Mouse (Mus musculus): Measurements from ENCODE around the gene Aarsd1.
"Not testable (repeated sequence)": the region's sequence is repeated elsewhere in the genome, so short reads cannot be mapped to it uniquely, and the experiment has no call there.

Aarsd1 gene

DNA sequence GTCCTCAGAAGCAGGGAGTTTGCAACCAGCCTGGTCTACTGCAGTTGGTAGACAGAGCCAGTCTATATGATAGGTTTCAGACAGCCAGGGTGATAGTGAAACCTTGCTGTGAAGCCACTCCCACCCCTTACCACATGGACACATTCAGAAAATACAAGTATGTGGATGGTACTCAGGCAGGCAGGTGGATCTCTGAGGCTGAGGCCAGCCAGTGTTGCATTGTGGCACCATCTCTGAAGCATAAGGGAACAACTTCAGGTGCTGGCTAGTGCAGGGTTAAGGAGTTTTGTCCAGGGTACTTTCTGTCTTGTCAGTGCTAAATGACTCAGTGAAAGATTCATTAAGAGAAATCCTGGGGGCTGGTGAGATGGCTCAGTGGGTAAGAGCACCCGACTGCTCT is 28.9 kb upstream of the Aarsd1 start:
- no peak for DNase-seq

DNA sequence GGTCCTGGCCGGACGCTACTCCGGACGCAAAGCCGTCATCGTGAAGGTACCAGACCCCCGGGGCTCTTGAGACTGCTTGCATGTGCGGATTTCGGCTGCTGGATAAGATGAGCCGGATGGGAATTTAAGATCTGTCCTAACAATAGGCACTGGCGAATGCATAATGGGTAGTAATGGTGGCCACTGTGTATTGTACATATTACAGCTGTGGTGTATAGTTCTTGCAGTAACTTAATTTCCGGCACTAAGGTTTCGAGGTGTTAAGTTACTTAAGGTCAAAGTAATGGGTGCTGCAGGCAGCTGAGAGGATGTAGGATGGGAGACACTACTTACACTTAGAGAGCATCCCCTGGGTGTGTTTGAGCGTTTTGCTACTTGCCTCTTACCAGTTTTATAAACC is 25.3 kb upstream of the Aarsd1 start:
- DNase-seq, result no peak

DNA sequence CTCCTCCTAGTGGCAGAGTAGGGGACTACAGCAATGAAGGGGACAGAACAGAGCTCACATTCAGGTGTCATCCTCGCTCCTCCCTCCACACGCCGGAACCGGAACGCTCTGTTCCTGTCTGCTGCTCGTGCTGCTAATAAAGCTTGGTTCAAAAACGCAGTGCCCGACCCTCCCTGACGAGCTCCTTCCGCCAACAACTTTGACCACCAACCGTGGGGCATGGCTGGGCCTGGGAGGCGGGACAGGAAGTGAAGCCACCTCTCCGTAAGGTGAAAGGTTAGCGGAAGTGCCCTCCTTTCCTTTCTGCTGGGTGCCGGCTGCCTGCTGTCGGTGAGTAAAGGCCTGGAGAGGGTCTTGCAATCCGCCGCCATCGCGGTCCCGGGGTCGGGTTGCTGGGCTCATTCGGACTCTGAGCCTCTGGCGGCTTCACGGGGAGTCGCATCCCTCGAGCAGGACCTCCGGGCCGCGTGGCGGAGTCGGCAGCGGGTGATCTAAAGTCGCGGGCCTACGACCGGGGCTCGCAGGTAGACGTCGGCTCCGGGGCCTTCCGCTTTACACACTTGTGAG is 24.8 kb upstream of the Aarsd1 start, which contains the start of gene Rpl27:
Rpl27 (plus strand) TSS at position 172 of the 567 bp plus-strand sequence.
- peak; percentile 100 for DNase-seq

DNA sequence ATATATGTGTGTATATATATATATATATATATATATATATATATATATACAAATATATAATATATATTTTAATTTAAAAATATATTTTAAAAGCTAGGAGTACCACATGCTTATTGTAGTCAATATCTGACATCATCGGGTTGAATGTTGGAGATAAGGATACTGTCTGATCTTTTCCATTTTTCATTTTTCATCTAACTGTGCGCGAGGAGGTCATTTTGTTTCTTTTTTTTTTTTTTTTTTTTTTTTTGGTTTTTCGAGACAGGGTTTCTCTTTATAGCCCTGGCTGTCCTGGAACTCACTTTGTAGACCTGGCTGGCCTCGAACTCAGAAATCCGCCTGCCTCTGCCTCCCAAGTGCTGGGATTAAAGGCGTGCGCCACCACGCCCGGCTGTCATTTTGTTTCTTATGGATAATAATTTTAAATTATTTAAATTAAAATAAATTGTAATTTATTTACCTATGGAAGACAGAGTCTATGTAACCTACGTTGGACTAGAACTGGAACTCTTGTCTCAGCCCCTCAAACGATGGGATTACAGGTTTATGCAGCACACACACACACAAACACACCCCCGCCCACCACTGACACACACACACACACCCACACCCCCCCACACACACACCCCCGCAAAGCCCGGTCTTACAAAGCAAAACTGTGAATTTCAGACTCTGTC is 24.2 kb upstream of the Aarsd1 start:
- DNase-seq, result not testable (repeated sequence)

DNA sequence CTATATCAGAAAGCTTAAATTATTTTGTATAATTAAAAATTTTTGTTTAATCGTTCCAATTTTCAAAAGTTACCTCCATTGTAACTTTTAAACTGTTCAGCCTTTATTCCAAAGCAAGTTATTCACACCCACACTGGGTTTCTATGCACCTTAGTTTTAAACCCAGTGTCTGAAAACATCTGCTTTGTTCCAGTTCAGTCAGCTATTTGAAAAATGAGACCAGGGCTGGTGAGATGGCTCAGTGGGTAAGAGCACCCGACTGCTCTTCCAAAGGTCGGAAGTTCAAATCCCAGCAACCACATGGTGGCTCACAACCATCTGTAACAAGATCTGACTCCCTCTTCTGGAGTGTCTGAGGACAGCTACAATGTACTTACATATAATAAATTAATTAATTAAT is 20.6 kb upstream of the Aarsd1 start:
- not testable (repeated sequence) for DNase-seq

DNA sequence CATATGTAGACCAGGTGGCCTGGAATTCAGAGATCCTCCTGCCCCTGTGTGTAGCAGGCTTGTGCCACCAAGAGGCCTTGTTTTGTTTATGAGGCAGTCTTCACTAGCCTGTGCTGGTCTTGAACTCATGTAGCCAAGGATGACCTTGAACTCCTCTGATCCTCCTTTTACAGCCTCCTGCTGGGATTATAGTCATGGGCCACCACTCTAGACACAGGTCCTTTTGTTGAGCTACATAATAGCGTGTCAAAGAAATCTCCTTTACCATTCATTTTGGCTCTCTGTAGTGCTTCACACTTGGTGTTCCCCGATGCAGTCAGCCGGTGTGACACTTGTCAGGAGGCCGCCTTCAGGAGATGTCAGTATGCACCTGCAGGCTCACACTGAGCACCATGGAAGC is 19.5 kb upstream of the Aarsd1 start:
- no peak for DNase-seq

DNA sequence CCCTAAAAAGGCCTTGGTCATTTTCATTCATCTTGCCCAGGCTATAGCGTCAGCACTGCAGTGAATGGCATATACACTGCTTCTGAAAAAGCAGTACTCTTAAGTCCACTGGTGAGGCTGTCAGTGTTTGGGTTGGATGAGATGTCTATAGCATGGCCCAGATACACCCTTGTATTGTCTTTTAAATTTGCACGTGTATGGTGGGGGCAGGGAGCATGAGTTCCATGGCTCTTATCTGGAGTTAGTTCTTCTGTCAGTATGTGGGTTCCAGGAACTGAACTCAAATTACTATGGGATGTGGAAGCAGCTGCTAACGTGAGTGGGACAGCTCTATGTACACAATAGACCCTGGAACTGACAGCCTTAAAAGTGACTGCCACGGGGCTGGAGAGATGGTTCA is 18.4 kb upstream of the Aarsd1 start:
- DNase-seq, result no peak

DNA sequence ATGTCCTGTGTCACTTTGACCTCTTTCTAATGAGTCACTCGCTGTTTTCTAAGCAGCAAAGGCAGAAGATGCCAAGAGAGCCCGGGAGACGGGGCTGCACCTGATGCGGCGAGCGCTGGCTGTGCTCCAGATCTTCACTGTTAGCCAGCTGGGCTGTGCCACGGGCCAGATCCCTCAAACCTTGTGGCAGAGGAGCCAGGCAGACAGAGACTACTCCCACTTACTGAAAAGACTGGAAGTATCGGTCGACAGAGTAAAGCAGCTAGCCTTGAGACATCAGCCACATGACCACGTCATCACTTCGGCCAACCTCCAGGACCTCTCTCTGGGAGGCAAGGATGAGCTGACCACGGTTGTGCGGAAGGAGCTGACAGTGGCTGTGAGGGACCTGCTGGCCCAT is 16.0 kb upstream of the Aarsd1 start:
- no peak for DNase-seq

DNA sequence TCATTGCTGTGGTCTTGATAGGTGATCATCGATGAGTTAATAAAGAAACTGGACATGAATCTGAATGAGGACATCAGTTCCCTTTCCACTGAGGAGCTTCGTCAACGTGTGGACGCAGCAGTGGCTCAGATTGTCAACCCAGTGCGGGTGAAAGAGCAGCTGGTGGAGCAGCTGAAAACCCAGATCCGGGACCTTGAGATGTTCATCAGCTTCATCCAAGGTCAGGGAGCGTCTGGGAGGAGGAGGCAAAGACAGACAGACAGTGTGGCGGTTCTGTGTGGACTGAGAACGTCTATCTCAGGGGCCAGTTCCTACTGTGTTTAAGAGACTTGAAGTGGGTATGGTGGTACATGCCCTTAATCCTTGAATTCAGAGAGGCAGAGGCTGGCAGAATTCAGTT is 13.9 kb upstream of the Aarsd1 start:
- no peak for DNase-seq

DNA sequence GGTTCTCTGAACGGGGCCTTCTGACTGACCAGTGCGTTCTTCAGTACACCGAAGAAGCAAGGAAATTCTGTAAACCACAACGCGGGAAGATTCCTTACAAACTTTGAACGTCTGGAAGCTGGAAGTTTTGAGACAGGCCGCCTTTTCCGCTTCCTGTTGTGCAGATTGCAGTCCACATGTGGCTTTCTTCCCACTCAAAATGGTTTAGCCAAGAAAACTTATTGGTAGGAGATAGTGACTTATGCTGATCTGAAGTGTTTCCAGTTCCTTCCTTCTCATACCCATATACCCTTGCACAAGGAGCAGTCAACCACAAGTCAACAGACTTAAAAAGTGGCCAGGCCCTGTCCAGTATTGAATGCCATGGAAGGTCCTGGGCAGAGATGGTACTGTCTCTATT is 8.8 kb upstream of the Aarsd1 start:
- no peak for DNase-seq

DNA sequence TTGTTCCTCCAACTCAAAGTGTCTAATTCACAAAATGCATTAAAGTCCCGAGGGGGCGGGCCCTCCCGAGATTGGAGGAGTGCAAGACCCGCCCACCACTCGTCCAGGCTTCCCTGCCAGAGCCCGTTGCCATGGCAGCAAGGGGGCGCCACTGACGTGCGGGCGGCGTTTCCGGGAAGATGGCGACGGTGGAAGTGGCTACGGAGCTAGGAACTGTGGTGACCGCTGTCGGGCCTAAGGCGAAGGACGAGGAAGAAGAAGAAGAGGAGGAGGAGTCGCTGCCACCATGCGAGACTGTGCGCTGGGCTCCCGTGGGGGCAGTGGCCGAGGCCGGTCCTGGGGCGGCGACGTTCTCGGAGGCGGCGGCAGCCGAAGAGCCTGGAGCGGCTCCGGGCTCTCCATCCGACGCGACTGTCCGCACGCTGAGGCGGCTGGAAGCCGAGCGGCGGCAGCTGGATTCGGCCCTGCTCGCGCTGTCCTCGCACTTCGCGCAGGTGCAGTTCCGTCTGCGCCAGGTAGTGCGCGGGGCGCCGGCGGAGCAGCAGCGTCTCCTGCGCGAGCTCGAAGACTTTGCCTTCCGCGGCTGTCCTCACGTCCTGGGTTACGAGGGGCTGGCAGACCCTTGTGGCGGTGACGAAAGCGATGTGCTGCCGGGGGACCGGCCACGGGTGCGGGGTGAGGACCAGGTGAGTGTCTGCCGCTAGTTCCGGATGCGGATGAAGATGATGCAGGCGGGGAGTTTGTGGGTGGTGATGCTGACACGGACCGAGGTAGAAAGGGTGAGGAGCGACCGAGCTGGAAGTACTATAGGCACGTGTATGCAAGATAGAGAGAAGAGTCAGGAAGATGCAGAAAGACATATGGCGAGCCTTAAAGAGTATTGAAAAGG is 7.8 kb upstream of the Aarsd1 start, which contains the start of the genes Rundc1 and Ptges3l:
Rundc1 (plus strand) TSS at position 161 of the 889 bp plus-strand sequence.
Ptges3l (minus strand) TSS at position 409 of the 889 bp plus-strand sequence.
- peak; percentile 99 for DNase-seq

DNA sequence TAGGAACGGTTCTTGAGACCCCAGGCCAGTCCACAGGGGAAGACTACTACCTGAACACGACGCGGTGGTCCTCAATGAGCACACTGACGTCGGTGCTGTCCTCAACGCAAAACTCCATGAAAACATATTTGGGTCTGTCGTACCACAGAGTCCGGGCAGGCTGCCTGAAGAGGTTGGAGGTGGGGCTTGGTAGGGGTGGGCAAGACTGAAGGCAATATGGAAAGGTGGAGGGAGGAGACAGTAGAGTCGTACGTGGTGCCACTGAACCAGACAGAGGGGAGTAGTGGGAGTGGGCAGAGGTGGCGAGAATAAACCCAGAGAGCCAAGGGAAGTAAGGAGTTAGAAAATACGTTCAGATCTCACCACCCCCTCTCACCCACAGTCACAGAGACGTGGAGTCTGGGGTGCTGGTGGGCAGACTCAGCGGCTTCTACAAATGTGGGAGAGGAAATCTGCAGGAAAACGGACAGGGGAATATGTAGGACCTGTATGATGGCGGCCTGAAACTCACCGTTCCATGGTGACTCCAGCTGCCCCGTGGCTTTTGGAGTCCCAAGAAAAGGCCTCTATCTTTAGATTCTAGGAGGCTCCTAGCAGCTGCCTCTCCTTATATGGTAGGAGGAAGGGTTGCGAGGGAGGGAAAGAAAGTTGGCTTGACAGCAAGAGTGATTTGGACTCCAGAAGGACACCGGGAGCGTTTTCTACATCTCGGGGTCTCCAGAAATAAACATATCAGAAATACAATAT is 6.9 kb upstream of the Aarsd1 start, which contains the start of gene Gm27029:
Gm27029 (minus strand) TSS at position 692 of the 747 bp plus-strand sequence.
- DNase-seq, result peak; percentile 96

DNA sequence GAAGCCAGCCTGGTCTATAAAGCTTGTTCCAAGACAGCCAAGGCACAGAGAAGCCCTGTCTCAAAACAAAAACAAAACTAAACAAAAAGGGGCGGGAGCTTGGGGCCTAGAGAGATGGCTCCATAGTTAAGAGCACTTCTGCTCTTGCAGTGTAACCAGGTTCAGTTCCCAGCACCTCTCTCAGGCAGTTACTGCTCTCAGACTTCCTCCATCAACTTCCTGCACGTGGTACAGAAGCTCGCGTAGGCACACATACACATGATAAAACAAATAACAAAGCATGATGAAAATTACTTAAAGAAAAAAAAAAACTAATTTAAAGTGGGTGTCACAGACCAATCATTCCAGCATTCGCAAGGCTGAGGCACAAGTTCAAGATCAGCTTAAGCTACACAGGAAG is 2.7 kb upstream of the Aarsd1 start:
- DNase-seq, result no peak

DNA sequence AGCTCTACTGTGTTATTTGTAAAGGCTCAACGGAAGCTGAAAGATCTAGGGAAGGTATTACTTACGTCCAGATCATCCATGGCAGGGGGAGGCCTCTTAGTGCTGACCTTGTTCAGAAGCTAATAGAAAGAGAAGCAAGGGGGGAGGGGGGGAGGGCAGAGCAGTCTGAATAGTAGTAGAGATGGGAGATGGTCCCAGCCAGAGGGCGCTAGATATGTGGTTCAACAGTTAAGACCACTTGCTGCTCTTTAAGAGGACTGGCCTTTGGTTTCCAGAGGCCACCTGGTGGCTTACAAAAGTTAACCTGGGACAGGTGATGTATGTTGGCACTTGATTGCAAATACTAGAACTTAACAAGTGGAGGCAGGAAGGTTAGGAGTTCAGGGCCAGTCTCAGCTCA is 2.2 kb upstream of the Aarsd1 start:
- no peak for DNase-seq

DNA sequence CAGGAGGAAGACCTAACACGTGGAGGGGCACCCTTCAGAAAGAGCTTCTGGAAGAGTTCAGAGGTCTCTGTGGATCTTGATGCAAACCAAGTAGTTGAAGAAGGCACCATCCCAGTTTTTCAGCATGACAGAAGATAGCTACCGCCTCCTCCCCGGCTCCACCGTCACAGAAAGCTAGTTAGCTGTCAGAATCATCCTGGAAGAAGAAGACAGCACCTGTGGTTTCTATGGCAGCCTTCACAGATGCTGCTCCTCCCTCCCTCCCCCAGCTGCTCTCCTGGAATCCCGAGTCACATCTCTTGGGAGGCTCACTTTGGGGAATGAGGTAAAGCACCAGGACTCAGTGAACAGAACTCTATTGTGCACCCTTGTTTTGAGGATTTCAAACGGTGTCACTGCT is 1.6 kb upstream of the Aarsd1 start:
- DNase-seq, result no peak

DNA sequence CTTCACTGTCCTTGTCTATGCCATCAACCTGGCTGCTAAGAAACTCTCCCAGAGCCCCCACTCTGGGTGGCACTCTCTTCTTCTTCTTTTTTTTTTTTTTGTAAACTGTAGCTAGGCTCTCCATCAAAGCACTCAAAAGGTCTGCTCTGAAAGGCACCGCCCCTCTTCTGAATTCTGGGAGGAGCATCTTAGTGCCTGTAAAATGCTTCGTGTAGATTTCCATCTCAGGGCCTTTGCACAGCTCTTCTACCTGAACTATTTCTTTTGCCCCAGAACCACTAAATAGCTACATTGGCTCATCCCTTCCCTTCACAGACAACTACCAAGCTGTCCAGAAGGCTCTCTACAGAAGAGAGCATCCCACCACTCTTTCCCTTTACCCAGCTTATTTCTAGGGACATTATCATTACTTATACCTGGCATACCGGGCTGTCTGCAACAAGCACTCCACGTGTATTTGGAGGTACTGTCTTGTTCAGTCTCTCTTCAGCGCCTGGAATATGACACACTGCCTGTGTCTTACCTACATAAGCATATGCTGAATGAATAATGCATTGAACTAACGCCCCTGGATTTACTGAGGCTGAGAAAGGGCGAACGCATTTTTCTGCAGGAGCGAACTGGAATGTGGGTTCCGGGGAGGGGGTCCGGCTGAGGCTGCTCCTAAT is 848 bp downstream of the Aarsd1 start:
- DNase-seq, result no peak

DNA sequence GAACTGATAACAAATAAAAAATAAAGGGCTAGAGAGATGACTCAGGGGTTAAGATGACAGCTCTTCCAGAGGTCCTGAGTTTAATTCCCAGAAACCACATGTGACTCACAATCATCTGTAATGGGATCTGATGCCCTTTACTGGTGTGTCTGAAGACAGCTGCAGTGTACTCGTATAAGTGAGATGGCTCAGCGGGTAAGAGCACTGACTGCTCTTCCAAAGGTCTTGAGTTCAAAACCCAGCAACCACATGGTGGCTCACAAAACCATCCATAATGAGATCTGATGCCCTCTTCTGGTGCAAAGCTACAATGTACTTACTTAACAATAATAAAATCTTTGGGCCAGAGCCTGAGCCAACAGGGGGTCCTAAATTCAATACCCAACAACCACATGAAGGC is 2.1 kb downstream of the Aarsd1 start:
- peak; percentile 72 for DNase-seq

DNA sequence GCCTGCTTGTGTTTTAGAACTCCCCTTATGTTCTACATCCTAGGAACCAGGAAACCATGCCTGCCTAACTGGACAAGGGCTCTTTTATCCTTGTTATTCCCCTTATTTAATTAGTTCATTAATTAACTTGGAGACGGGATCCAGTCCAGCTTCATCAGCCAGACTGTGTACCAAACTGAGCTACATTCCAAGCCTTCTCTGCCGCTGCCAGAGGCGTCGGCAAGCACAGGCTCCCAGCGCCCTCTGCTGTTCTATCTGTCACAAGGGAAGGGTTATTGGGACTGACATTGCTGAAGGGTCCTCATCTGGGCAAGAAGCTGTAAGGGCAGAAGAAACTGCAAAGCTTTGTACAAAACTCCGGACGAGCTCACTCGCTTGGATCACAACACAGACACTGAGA is 22.3 kb downstream of the Aarsd1 start:
- DNase-seq, result peak; percentile 92

DNA sequence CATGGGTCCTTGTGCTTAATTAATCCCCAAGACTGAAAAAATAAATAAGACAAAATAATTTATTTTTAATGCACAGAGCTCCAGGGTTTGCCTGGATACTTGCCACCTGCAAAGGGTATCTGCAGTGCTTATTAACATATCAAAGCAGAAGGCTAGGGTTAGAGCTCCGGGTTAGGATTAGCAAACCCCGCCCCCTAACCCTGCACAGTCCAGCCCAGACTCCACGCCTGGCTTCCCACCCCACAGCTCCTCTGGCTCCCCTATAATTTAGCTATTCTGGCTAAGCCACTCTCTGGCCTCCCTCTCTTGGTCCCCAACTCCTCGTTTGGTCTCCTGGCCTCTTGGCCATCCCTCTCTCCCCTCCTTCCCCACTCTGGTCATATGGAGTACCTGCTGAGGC is 35.6 kb downstream of the Aarsd1 start:
- DNase-seq, result no peak

DNA sequence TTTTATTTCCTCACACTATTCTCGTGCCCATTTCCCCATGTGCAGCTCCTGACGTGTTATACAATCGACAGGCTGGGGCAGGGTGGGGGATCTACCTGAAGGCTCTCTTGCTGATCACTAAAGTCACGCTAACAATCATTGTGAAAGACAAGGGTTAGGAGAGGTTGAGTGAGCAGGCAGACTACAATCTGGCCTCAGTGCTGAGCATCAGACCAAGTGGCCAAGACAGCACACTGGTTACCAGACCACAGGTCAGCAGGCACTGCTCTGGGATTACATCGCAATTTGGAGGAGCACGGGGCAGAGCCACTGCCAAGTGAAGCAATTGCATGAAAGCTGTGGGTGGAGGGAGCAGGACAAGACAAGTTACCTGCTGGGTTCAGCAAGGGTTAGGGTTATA is 38.5 kb downstream of the Aarsd1 start:
- DNase-seq, result no peak

DNA sequence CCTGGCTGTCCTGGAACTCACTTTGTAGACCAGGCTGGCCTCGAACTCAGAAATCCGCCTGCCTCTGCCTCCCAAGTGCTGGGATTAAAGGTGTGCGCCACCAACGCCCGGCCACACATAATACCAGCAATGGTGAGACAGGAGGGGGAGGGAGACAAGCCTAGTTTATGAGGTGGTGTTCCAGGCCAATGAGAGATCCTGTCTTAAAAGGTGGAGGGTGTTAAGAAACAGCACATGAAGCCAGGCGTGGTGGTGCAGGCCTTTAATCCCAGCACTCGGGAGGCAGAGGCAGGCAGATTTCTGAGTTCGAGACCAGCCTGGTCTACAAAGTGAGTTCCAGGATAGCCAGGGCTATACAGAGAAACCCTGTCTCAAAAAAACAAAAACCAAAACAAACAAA is 39.2 kb downstream of the Aarsd1 start:
- DNase-seq, result not testable (repeated sequence)

DNA sequence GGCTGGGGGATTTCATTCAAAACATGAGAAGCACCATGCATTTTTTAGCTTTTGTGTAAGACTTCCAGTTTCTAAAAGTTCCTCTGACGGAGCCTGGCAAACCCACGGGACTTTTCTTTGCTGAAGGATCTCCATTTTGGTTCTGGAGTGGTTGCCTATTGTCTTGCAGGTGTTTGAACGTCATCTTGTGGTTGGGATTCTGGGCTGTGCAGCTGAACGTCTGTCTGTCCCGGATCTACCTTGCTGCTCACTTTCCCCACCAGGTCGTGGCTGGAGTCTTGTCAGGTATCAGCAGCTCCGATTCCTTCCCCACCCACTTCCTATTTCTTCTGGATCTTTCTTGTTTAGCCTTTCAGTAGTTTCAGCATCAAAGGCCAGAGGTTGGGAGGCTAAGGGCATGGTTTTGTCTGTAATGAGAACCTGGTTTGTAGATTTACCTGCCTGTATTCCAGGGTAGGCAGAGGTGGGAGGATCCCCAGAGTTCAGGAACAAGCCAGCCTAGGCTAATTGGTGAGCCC is 42.9 kb downstream of the Aarsd1 start:
- DNase-seq, result no peak
